Mouse (Mus musculus) E14TG2a.4 (cell line): Measurements from ENCODE around the gene Spns2.

Source experiments
- CTCF ChIP-seq: conservative IDR thresholded peaks from 2 replicates; pipeline ENCODE4 v1.5.1; 2014; ENCODE audit warnings: low read length
- NANOG ChIP-seq: IDR thresholded peaks from 2 replicates; pipeline ENCODE4 v1.6.1; 2014; ENCODE audit warnings: borderline replicate concordance, low read length, mixed read lengths
- POU5F1 ChIP-seq: IDR thresholded peaks from 2 replicates; pipeline ENCODE4 v1.6.1; 2014; ENCODE audit warnings: low read length, borderline replicate concordance

- no peak for TF ChIP-seq CTCF
- no peak for TF ChIP-seq POU5F1
- TF ChIP-seq NANOG: no peak
These were observed 28.7 kb upstream of the Spns2 start for GRCm38 (mm10) chr11:72518449-72518848.
